Mouse (Mus musculus) left cerebral cortex, postnatal 4 days (tissue): ENCODE data around the gene Pigg. TPM values are rescaled to one million over a fixed set of nuclear protein-coding genes. Genes with fewer than 3 reads are reported as not detected.

ENCODE experiments used
- total RNA-seq, 2 experiments: library from RNA; stranded (reverse); gene quantifications; 2 replicates each; pipeline ENCODE4 v1.2.3; 2021

Gene Pigg
- total RNA-seq, 2 experiments from 2014 or later = 7.1 to 8.0 TPM

Other genes starting within 250 kb of the Pigg start
- 10 to 100 TPM; 73.8 to 81.7 TPM for gene Mtf2, start 246.9 kb upstream of the Pigg start, total RNA-seq
- gene Tmed5, start 180.0 kb upstream of the Pigg start, total RNA-seq = 10 to 100 TPM; 15.9 to 18.3 TPM
- 1 to 10 TPM; 2.3 to 2.9 TPM for gene Ccdc18, start 179.7 kb upstream of the Pigg start, total RNA-seq
- gene Dr1, start 43.7 kb upstream of the Pigg start, total RNA-seq = 10 to 100 TPM; 33.1 to 37.3 TPM
- gene Gm42517, start 55.3 kb downstream of the Pigg start, total RNA-seq = 10 to 100 TPM; 36.1 to 41.3 TPM
- not detected for gene Pde6b, start 75.8 kb downstream of the Pigg start, total RNA-seq
- gene Atp5k, start 121.8 kb downstream of the Pigg start, total RNA-seq = 100 to 1,000 TPM; 184 to 214 TPM
- under 1 TPM; 0.20 to 0.32 TPM for gene Mfsd7a, start 136.3 kb downstream of the Pigg start, total RNA-seq
- gene Pcgf3, start 148.6 kb downstream of the Pigg start, total RNA-seq = 10 to 100 TPM; 82.2 to 94.3 TPM
- gene Cplx1, start 237.4 kb downstream of the Pigg start, total RNA-seq = 100 to 1,000 TPM; 190 to 193 TPM